Mouse (Mus musculus): Measurements from ENCODE around the gene Wsb2. TPM values are rescaled to one million over a fixed set of nuclear protein-coding genes. Genes with fewer than 3 reads are reported as not detected.

Gene Wsb2
- polyA plus RNA-seq (2014; fragmentation: Illumina TruSeq; extraction: RNeasy Lipid Tissue Mini Kit (QIAGEN cat#74804)), result 11.6 TPM

DNA sequence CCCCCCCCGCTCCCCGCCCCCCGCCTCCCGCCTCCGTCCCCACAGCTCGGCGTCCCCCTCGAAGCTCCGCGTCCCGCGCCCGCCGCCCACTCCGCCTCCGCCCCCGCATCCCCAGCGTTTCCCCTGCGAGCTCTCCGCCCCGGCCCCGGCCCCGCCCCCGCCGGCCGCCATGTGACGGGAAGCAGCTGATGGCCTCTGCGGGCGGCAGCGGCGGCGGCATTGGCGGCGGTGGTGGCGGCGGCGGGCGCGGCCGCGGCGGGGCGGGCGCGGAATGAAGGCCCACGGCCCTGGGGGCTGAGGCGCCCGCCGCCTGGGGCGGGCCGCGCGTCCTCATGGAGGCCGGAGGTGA lies at the start of gene Wsb2:
Wsb2 (plus strand) TSS at position 176 of the 349 bp plus-strand sequence.

GRCm38 (mm10) chr5:117318741-117319629 lies 38.1 kb upstream of the Wsb2 start, which contains the start of gene Vsig10:
Gene Vsig10, plus strand, starts transcription at chr5:117319083.

GRCm38 (mm10) chr5:117388877-117389276 lies 31.8 kb downstream of the Wsb2 start, which contains the start of gene Rfc5:
Gene Rfc5, minus strand, starts transcription at chr5:117389047.

GRCm38 (mm10) chr5:117413507-117414501 lies 56.7 kb downstream of the Wsb2 start, which contains the start of gene Ksr2:
Gene Ksr2, plus strand, starts transcription at chr5:117414000.

Other genes starting within 250 kb of the Wsb2 start
- gene Suds3, start 241.2 kb upstream of the Wsb2 start, polyA plus RNA-seq (2014; fragmentation: Illumina TruSeq; extraction: RNeasy Lipid Tissue Mini Kit (QIAGEN cat#74804)), result 20.4 TPM
- gene Taok3, start 237.2 kb upstream of the Wsb2 start, polyA plus RNA-seq (2014; fragmentation: Illumina TruSeq; extraction: RNeasy Lipid Tissue Mini Kit (QIAGEN cat#74804)), result 16.2 TPM
- gene Pebp1, start 69.7 kb upstream of the Wsb2 start, polyA plus RNA-seq (2014; fragmentation: Illumina TruSeq; extraction: RNeasy Lipid Tissue Mini Kit (QIAGEN cat#74804)), result 42.0 TPM
- 27.5 TPM for gene Vsig10, start 38.2 kb upstream of the Wsb2 start, polyA plus RNA-seq (2014; fragmentation: Illumina TruSeq; extraction: RNeasy Lipid Tissue Mini Kit (QIAGEN cat#74804))
- 4.6 TPM for gene Rfc5, start 31.7 kb downstream of the Wsb2 start, polyA plus RNA-seq (2014; fragmentation: Illumina TruSeq; extraction: RNeasy Lipid Tissue Mini Kit (QIAGEN cat#74804))
- 0.14 TPM for gene Ksr2, start 56.7 kb downstream of the Wsb2 start, polyA plus RNA-seq (2014; fragmentation: Illumina TruSeq; extraction: RNeasy Lipid Tissue Mini Kit (QIAGEN cat#74804))